Mouse (Mus musculus): ENCODE data around the gene Prr11.
A peak's percentile ranks its signal among the peaks of the same experiment; 100 is the strongest.
"Not testable (repeated sequence)": the region's sequence is repeated elsewhere in the genome, so short reads cannot be mapped to it uniquely, and the experiment has no call there.

Prr11 gene

GRCm38 (mm10) chr11:87108409-87108754 is at the start of gene Prr11:
Gene Prr11 (minus strand): TSS chr11:87108708.
- no peak for DNase-seq

- DNase-seq = no peak
These were observed 49.5 kb upstream of the Prr11 start for GRCm38 (mm10) chr11:87158012-87158411.

DNA sequence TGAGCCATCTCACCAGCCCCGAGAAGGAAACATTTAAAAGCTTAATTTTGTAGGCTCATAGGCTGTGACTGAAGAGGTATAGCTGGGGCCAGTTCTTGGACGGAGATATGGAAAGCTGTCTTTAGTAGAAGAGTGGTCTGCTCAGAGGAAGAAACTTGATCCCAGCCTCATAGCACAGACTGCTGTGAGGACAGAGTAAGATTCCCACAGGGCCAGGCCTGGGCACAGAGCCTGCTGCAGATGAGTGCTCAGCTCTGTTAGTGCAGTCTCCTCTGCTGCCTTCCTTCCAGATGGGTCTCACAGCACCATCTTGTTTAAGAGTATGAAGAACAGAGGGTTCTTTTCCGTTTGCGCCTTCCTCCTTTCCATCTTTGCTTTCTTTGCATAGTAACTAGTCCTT is 27.7 kb upstream of the Prr11 start:
- DNase-seq = no peak

DNA sequence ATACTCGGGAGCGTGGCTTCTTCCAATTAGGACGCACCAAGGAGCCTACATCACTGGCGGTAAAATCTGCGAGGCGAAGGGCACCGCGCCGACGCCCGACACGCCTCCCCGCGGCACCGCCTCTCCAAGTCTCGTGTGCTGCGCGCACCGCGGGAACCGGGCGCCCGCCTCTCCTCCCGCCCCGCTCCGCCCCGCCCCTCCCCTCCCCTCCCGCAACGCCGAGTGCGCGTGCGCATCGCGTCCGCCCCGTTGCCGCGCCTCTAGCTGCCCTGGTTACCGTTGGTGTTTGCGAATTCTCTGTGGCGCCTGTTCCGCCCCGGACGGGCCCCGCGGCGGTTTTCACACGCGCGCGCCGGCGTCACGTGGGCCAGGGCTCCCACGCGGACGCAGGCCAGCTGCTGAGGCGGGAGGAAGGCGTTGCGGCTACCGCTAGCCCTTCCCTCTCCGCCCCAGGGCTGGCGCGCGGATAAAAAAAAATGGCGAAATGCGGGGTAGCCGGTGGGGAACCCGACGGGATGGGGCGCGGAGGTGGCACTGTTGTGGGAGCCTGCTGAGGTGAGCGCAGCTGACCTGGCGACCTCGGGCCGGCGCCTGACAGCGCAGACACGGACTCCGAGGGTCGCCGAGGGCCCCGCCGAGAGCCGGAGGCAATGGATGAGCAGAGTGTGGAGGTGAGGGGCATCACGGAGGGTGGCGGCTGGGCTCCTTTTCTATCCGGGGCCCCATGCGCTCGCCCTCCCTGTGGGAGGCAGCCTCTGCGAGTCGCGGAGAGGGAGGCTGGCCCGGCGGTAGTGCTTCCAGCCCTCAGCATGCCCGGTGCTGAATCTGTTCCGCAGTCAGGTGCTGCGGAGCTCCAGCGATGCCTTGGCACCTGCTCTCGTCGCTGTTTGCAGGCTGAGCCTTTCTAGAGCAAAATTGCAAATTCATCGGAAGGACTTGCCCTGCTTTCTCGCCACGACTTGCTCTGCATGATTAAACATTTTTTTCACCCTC is 18.6 kb upstream of the Prr11 start, which contains the start of gene Trim37:
Gene Trim37 (plus strand): TSS at position 254 of the 993 bp plus-strand sequence.
- peak; percentile 88 to 92 for DNase-seq

GRCm38 (mm10) chr11:87126281-87126823 is 17.8 kb upstream of the Prr11 start:
- peak in 1 of 2 experiments; percentile 7 for DNase-seq

GRCm38 (mm10) chr11:87125562-87125961 is 17.1 kb upstream of the Prr11 start:
- no peak for DNase-seq

DNA sequence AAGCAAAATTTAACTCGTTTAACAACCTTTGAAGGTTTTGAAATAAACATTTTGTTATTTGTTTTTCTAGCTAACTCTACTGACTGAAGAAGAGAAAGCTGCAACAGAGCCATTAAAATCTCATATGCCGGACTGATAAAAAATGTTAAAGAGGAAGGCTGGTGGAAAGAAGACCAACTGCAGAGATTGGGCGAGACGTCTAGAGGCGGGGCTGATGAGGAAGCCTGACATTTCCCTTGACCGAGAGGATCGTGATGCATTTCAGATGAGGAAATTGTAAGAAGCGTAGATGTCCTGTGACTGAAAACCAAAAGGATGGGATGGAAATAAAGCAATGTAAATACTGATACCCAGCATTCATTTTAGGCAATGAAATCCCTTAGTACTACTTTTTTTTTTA is 13.4 kb upstream of the Prr11 start:
- DNase-seq = no peak

DNA sequence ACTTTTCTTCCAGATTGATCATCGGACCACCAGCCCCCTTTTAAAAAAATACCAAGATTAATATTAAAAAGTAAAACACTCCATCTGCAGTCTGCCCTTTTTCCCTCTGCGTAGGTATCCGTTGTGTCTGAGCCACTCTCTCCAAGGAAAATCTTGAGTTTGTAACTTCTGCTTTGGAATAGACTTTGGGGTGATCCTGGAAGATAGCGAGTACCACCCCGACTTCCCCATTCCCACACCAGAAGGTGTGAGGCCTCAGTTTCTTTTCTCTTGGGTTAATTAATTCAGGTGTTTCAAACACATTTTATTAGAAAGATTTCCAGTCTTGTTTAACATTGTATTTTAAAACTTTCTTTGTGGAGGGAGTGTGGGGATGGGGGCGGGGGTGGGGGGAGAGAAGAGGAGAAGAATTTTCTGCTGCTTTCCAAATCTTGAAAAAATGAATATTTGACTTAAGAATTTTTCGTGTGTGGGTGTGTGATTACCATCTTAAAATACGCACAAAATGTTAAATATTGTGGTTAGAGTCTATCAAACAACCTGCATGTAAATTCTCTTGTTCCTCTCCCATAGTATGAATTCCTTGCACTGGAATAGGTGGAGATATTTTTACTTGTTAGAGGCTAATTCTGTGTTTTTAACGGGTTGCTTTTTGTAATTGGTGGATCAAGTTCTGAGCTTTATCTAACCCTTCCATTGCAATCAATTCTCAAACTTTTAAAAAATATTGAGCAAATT is 1.8 kb upstream of the Prr11 start:
- no peak for DNase-seq

GRCm38 (mm10) chr11:87109519-87110171 is 1.1 kb upstream of the Prr11 start:
- DNase-seq = peak; percentile 45 to 51

GRCm38 (mm10) chr11:87108755-87109518 is 429 bp upstream of the Prr11 start, which contains the start of gene Ska2:
Gene Ska2 (plus strand): TSS chr11:87109234.
- DNase-seq = peak; percentile 95 to 96

DNA sequence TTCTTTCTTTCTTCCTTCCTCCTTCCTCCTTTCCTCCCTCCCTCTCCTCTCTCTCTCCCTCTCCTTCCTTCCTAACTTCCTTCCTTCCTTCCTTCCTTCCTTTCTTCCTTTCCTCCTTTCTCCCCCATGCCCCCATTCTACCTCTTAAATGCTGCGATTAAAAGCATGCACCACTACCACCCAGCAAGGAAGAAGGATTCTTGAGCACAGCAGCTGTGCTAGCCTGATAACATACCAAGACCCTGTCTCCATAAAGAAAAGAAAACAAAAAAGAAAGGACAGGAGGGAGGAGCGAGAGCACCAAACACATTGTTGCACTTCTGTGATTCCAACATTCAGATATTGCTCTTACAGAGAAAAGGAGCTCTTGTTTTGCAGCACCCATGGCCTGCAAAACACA is 21.4 kb downstream of the Prr11 start:
- no peak for DNase-seq

- DNase-seq = peak; percentile 79 to 86
These were observed 22.1 kb downstream of the Prr11 start, which contains the start of gene Smg8 for GRCm38 (mm10) chr11:87086290-87086984. Gene Smg8 (minus strand): TSS chr11:87086774.

DNA sequence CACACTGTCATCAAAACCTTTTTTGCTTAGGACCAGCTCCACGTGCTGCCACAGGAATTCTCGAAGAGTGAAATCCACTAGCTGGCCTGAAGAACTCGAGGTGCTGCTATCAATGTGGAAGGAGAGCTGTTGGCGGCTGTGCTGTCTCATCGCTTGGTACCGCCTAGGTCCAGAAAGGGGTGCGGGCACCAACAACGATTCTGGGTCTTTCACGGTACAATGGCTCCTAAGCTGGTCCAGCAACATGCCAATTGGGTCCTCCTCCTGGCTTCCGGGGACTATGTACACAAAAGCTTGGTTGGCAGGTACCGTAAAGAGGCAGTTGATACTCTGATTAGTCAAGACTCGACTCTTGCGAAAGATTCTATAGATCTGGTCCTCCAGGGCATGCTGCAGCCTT is 23.0 kb downstream of the Prr11 start:
- DNase-seq = no peak

DNA sequence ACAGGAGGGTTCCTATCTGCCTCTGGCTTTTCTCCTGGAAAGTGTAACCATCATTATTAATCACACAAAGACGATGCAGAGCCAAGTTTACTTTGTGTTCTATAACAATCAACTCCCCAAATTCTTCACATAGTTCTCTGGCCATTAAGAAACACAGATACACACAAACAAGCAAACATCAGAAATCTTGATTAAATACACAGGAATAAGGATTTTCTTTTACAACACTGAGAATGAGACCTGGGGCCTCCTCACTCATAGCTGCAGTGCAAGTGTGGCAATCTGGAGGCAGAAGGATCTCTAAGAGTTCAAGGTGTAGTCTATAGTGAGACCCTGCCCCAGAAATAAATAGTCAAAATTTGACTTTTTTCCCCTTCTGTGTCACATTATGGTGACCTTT is 24.8 kb downstream of the Prr11 start:
- DNase-seq = no peak

- DNase-seq = peak; percentile 91 to 94
These were observed 34.6 kb downstream of the Prr11 start, which contains the start of gene Gdpd1 for GRCm38 (mm10) chr11:87073866-87074440. Gene Gdpd1 (minus strand): TSS chr11:87074062.

- peak; percentile 83 for DNase-seq
These were observed 35.1 kb downstream of the Prr11 start for GRCm38 (mm10) chr11:87073343-87073865.

DNA sequence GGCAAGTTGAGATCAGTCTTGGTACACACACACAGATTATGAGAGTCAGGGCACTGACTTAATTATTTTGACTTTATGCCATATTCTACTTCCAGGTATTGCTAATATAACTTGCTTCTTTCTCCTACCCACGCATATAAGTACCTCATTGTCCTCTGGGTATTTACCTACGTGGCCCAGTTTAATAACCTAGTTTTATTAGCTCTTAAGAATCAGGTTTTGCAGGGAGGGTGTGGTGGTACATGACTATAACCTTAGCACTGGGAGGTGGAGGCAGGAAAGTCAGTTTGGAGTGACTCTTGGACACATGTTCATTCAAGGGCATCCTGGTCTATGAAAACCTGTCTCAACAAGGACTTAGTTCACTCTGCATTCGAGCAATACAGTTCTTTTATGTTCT is 46.4 kb downstream of the Prr11 start:
- no peak for DNase-seq

DNA sequence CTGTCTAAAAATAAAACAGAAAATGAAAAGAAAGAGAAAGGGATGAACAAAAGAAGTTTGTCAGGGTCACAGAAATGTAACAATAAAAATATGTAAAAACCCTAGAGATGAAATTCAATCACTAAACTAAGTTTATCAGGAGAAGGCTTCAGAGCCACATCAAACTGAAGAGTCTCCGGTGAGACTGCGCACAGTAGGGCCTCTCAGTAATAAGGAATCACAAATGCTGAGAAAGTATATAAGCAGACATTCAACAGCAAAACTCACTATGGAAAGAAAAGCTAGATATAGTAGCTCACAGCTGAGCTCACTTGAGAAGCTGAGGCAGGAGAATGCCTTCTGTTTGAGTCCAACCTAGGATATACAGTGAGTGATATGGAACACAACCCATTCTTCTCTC is 48.1 kb downstream of the Prr11 start:
- no peak for DNase-seq

- no peak for DNase-seq
These were observed 52.2 kb downstream of the Prr11 start for GRCm38 (mm10) chr11:87056286-87056685.

DNA sequence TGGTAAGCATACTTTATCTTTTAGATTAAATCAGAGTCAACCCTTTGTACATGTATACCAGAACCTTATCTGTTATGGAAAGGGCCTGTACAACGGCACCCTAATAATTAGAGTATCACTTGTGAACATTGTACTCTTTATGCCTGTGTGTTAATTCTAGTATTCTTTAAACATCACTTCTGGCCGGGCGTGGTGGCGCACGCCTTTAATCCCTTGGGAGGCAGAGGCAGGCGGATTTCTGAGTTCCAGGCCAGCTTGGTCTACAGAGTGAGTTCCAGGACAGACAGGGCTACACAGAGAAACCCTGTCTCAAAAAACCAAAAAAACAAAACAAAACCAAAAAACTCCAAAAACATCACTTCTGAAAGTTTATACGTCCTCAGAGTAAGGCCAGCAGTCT is 59.6 kb downstream of the Prr11 start:
- DNase-seq = not testable (repeated sequence)

DNA sequence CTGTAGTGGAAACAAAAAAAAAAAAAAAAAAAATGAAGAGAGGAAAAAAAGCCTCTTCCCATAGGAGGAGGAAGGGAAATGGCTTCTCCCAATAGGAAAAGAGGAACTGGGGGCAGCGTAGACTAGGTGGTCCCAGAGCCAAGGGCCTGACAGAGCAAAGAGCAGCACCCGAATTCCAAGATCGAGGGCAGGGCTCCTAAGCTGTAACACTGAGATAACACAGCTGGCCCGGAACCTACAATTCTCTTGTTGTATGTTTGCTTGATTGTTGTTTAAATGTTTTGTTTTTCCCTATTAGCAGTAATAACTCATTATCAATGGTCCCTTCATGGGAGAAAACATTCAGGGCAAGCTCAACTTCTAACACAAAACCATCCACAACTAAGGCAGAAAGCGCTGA is 61.5 kb downstream of the Prr11 start:
- DNase-seq = no peak

Measured in cerebellum, postnatal 25 days (tissue).